ENCODE assay signal across 10 mouse cellular contexts in the genomic region with DNA sequence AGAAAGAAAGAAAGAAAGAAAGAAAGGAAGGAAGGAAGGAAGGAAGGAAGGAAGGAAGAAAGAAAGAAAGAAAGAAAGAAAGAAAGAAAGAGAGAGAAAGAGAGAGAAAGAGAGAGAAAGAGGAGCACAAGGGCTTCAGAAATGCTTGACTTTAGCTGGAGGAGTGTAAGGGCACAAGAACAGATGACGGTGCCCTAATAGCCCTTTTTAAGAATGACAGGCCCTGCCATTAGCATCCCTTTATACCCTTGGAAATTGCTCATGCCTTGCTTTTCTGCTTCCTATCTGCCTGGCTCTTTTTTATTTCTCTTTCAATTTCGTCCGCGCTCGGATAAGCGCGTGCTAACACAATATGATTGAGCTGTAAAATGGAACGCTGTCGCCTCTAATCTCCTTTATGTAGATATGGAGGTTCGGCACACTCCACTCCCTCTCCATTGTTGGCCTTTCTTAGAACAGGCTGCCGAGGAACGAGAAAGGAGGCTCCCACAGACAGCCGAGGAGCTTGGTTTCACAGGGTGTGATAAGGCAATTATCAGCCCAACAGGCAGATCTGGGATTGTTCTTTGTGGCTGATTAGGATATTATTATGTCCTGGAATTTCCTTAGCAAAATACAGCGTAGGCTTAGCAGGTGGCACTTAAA.
DNase-seq lines count a peak whose midpoint lies in the region; ATAC-seq and TF ChIP-seq lines count a peak whose summit lies in the region.
"Had no signal": no experiment of that assay in that cellular context is flagged by ENCODE, and none has a peak within 500 bp of the region (broad histone marks: within the 10 kb centered on the region; RNA-seq: fewer than 3 reads in every experiment).

No protein-coding gene starts in this region.

- peaks cover 8 to 32% of the 10 kb centered on the region in 2 experiments; a peak in 3 of 4 replicates for H3K4me1 ChIP-seq in heart, embryonic 14.5 days (ENCODE audit: control insufficient read depth in 2 of 2, insufficient read depth in 2 of 2, low read length in 2 of 2)
- H3K4me1 ChIP-seq in hindbrain, embryonic 12.5 days, result peaks cover 11% of the 10 kb centered on the region
- H3K4me1 ChIP-seq in midbrain, embryonic 12.5 days, result peaks cover 13% of the 10 kb centered on the region

- no peaks in the 10 kb centered on the region for H3K9me3 ChIP-seq in heart, embryonic 14.5 days (ENCODE audit: control insufficient read depth, low read length)
- H3K9me3 ChIP-seq in hindbrain, embryonic 12.5 days (replicated peaks), result no peaks in the 10 kb centered on the region
- H3K9me3 ChIP-seq in midbrain, embryonic 12.5 days, result no peaks in the 10 kb centered on the region

- ATAC-seq in heart, embryonic 14.5 days (ENCODE audit: insufficient number of reproducible peaks, insufficient read depth, low FRiP score, low read depth), result no peak
- ATAC-seq in hindbrain, embryonic 12.5 days (ENCODE audit: low FRiP score), result peak; percentile 67; the same call in 1 of the 2 replicates
- peak; percentile 91 for ATAC-seq in midbrain, embryonic 12.5 days (ENCODE audit: low FRiP score, low read depth)

- peak overlapping the region; percentile 61 for H3K4me2 ChIP-seq in heart, embryonic 14.5 days (ENCODE audit: low read length)
- peak overlapping the region; percentile 33 for H3K4me2 ChIP-seq in hindbrain, embryonic 12.5 days (replicated peaks)
- H3K4me2 ChIP-seq in midbrain, embryonic 12.5 days (replicated peaks), result peak overlapping the region; percentile 48

- no peak for TF ChIP-seq POLR2A in brain, embryonic 14.5 days (IDR thresholded peaks at IDR 0.05; ENCODE audit: borderline replicate concordance, extremely low read depth, insufficient read depth, insufficient read length, poor library complexity, severe bottlenecking)

- peak overlapping the region in 1 of 2 experiments; percentile 16; a peak in 1 of 4 replicates for H3K4me3 ChIP-seq in heart, embryonic 14.5 days (ENCODE audit: control insufficient read depth in 1 of 2, insufficient read depth in 1 of 2, low read depth in 1 of 2, low read length in 2 of 2)
- H3K4me3 ChIP-seq in hindbrain, embryonic 12.5 days, result no peak overlapping the region
- H3K4me3 ChIP-seq in midbrain, embryonic 12.5 days, result peak overlapping the region; percentile 19; the same call in 1 of the 2 replicates

- no peak for DNase-seq in heart, adult 9 months (ENCODE audit: low spot score in 2 of 2)
- DNase-seq in brain, embryonic 14.5 days (ENCODE audit: low read depth), result peak; percentile 82
- no peak for DNase-seq in adrenal gland, adult (ENCODE audit: inconsistent age in 2 of 2, low spot score in 1 of 2)
- no peak for DNase-seq in adrenal gland, adult 18-20 months (ENCODE audit: low spot score in 2 of 2)
- DNase-seq in adrenal gland, postnatal 36 days, result no peak
- DNase-seq: cerebellum, adult 11-12 months; lung, postnatal 4 days had no signal

- H3K27me3 ChIP-seq in heart, embryonic 14.5 days (ENCODE audit: control insufficient read depth, insufficient read depth, low read length), result no peaks in the 10 kb centered on the region
- H3K27me3 ChIP-seq in hindbrain, embryonic 12.5 days, result no peaks in the 10 kb centered on the region
- peaks cover 30% of the 10 kb centered on the region for H3K27me3 ChIP-seq in midbrain, embryonic 12.5 days

- peak overlapping the region; percentile 30 to 64; a peak in 3 of 4 replicates for H3K27ac ChIP-seq in heart, embryonic 14.5 days (replicated peaks in 1 of 2; ENCODE audit: control insufficient read depth in 1 of 2, insufficient read depth in 1 of 2, low read depth in 2 of 2, low read length in 2 of 2)
- no peak overlapping the region for H3K27ac ChIP-seq in hindbrain, embryonic 12.5 days
- peak overlapping the region; percentile 4; the same call in 1 of the 2 replicates for H3K27ac ChIP-seq in midbrain, embryonic 12.5 days (replicated peaks)

- TF ChIP-seq CTCF in brain, embryonic 14.5 days (IDR thresholded peaks at IDR 0.05; ENCODE audit: borderline replicate concordance, extremely low read depth, insufficient read depth, insufficient read length), result no peak

- 16% methylated on average over 14 of the region's 14 CpGs for WGBS in heart, embryonic 14.5 days
- 34% methylated on average over 14 of the region's 14 CpGs for WGBS in hindbrain, embryonic 12.5 days
- WGBS in midbrain, embryonic 12.5 days, result 7% methylated on average over 14 of the region's 14 CpGs

- peak overlapping the region; percentile 32; the same call in 1 of the 2 replicates for H3K9ac ChIP-seq in heart, embryonic 14.5 days (ENCODE audit: low read length)
- no peak overlapping the region for H3K9ac ChIP-seq in hindbrain, embryonic 12.5 days
- H3K9ac ChIP-seq in midbrain, embryonic 12.5 days (replicated peaks), result no peak overlapping the region

- H3K36me3 ChIP-seq in heart, embryonic 14.5 days (ENCODE audit: control insufficient read depth, insufficient read depth, low read length), result no peaks in the 10 kb centered on the region
- H3K36me3 ChIP-seq in hindbrain, embryonic 12.5 days, result no peaks in the 10 kb centered on the region
- no peaks in the 10 kb centered on the region for H3K36me3 ChIP-seq in midbrain, embryonic 12.5 days
